Mouse (Mus musculus): ENCODE data around the gene Ugt1a9.

Gene Ugt1a9

GRCm38 (mm10) chr1:88260114-88260513 lies 189.5 kb downstream of the Ugt1a9 start:
- no peak for DNase-seq (ENCODE audit: low spot score)

DNA sequence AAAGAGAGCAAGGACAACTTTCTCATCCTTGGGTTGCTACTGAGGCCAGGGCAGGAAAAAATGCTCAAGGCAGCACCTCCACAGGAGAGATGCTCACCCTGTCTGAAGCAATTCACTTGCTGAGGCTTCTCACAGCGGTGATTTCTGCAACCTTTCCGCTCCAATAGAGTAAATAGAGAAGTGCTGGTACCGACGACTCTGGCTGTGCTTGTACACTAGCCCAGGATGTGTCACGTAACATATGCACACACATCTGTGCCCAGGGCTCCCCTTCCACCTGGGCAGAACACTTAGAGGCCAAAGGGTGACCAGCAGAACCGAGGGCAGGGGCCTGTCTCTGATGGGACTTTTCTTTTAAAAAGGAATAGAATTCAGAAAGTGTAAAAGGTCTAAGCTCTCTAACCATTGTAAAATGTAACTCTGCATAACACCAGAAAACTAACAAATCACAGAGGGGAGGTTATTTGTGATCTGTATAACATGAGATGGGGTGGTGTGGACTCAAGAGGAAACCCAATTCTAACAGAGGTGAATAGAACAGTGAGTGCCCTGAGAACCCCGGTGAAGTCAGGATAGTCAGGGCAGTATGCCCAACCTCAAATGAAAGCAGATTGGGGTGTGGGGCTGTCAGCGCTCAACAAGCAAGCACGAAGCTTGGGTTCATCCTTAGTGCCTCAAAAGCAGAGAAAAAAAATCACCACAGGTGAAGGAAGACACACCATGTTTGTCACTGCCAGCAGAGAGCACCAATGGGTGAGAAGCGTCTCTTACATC lies 190.2 kb downstream of the Ugt1a9 start:
- DNase-seq (ENCODE audit: low spot score), result no peak

DNA sequence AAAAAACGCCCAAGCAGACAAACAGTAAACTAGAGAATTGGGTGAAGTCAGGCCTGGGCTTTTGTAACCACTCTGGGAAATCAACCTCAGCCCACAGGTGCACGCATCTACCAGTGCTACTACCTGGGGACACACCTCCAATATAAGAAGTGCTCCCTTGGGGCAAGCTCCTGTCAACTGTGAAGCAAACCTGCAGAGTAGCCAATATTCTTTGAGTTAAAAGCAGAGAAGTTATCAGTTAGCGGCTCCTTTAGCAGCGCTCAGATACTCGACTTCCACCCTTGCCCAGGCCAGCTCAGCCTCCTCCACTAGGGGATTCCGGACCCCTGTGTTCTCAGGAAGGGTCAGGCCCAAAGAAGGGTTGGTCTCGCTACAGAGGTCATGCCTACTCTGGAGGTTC lies 191.1 kb downstream of the Ugt1a9 start:
- no peak for DNase-seq (ENCODE audit: low spot score)

GRCm38 (mm10) chr1:88262255-88262654 lies 191.7 kb downstream of the Ugt1a9 start:
- DNase-seq (ENCODE audit: low spot score), result peak; percentile 80

- no peak for DNase-seq (ENCODE audit: low spot score)
Measured at GRCm38 (mm10) chr1:88262961-88263360, 192.4 kb downstream of the Ugt1a9 start.

GRCm38 (mm10) chr1:88263778-88264177 lies 193.2 kb downstream of the Ugt1a9 start:
- DNase-seq (ENCODE audit: low spot score), result no peak

GRCm38 (mm10) chr1:88264237-88264868 lies 193.8 kb downstream of the Ugt1a9 start:
- no peak for DNase-seq (ENCODE audit: low spot score)

- no peak for DNase-seq (ENCODE audit: low spot score)
Measured at GRCm38 (mm10) chr1:88264869-88265240, 194.3 kb downstream of the Ugt1a9 start.

DNA sequence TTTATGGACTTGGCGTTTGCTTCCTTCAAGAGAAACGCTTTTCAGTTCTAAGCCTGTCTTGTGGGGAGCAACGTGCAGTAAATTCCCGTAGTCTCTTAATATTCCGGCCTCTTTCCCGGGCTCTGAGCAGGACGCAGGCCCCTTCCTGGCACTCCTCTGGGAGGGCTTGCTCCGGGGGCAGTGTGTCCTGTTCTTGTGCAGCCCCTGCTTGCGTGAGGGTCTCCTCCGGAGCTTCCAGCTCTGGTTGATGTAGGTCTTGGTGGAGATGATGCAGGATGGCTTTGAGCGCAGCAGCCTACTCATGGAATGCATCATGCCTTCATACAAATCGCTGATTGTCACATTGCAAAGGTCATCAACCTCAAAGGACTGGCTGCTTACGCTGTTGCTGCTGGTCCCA lies 195.5 kb downstream of the Ugt1a9 start:
- no peak for DNase-seq (ENCODE audit: low spot score)

- no peak for DNase-seq (ENCODE audit: low spot score)
Measured at GRCm38 (mm10) chr1:88267489-88267888, 196.9 kb downstream of the Ugt1a9 start.

DNA sequence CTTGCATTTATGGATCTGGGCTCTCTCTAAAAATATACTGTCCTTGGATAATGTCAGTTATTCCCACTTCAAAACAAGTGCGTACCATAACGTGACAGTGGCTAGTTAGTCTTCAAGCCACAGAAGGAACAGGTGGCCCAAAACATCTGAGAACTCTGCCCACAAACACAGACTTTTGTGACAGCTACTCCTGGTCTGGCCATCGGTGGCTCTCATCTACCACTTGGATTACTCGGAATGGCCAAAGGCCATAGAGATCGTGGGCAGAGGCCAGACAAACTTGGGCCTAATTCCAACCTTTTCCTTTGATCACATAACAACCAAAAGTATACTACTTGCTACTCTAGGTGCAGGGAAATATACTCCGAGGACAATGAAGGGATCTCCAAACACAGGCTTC lies 197.5 kb downstream of the Ugt1a9 start:
- no peak for DNase-seq (ENCODE audit: low spot score)

All from ovary, postnatal 14 days (tissue).